Mouse (Mus musculus) ES-CJ7 (cell line): Measurements from ENCODE around the gene Prkd2.

Source experiments
- DNase-seq: peaks from one replicate; pipeline ENCODE4 v3.0.0; 2011; ENCODE audit warnings: low read depth, low spot score

Gene Prkd2

GRCm38 (mm10) chr7:16842645-16843063 is at the start of gene Prkd2:
Gene Prkd2, plus strand, starts transcription at chr7:16842902.
- DNase-seq = peak; percentile 69

- no peak for DNase-seq
These were observed 49.5 kb upstream of the Prkd2 start for GRCm38 (mm10) chr7:16793010-16793725.

GRCm38 (mm10) chr7:16794886-16795285 is 47.8 kb upstream of the Prkd2 start:
- no peak for DNase-seq

DNA sequence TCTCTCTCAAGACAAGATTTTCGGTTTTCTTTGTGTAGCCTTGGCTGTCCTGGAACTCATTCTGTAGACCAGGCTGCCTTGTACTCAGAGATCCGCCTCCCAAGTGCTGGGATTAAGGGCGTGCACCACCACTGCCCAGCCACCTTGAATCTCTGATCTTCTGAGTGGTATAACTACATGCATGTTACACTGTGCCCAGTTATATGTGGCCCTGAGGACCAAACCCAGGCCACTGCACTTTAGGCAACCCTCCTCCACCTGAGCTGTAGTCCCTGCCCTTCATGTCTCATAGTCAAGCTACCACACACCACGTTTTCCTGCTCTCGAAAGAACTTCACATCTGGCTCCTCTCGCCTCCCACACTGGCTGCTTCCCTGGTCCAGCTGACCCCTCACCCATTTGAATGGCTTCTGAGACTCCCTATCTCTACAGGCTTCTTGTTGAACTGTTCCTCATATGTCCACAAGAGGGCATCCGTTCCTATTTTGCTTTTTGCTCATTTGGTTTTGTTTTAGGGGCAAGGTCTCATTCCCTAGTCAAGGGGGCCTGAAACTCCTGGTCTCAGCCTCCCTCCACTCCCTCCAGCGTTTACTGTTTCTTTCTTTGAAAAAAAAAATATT is 38.2 kb upstream of the Prkd2 start:
- peak; percentile 64 for DNase-seq

DNA sequence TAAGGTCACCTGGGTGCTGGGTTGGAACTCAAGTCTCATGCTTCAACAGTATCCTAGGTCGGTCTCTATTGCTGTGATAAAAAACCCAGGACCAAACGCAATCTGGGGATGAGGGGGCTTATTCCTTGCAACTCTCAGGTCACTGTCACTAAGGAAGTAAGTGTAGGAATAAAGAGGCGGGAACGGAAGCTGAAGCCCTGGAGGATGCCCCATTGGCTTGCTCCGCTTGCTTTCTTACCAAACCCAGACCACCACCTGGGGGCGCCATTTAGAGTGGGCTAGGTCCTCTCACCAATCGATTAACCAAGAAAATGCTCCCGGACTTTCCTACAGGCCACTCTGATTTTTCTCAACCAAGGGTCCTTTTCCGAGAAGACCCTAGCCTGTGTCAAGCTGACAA is 34.8 kb upstream of the Prkd2 start:
- DNase-seq = no peak

GRCm38 (mm10) chr7:16808647-16809046 is 34.1 kb upstream of the Prkd2 start:
- no peak for DNase-seq

DNA sequence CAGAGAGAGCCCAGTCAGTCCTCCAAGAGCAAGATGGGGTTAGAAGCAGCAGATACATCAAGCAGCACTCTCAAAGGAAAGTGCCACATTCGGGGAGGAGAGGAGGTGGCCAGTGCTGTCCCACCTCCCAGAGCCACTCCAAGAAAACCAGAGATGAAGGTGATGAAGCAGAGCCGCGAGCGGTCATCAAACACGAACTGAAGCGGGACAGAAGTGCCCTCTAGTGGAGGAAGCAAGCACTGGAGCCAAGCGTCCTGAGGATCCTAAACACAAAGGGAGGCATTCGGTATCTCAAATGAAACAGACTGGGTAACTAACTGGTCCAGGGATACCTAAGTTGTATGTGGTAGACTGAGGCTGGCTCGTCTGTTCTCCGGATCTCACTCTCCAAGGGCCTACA is 33.0 kb upstream of the Prkd2 start:
- peak; percentile 82 for DNase-seq

DNA sequence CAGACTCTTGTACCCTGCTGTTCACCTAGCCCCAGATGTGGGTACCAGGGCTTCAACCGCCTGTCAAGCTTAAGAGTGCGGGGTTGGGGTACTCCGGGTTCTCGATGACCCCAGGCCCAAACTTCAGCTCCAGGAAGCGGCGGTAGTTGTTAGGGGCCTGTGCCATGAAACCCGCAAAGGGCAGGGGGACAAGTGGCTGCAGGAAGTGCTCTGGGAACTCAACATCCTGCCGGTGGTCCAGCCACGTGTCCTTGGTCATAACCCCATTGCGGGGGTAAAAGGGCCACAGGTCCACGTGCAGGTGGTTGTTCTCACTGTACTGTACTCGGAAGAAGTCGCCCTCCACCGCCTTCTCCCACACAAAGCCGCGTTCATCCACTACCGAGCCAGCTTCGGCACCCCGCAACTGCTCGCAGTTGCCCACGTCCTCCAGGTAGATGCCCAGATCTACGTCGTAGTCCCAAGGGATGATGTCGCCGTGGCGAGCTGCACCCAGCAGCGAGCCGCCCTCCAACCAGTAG is 32.2 kb upstream of the Prkd2 start:
- no peak for DNase-seq

GRCm38 (mm10) chr7:16810920-16811648 is 31.6 kb upstream of the Prkd2 start:
- peak; percentile 53 for DNase-seq

DNA sequence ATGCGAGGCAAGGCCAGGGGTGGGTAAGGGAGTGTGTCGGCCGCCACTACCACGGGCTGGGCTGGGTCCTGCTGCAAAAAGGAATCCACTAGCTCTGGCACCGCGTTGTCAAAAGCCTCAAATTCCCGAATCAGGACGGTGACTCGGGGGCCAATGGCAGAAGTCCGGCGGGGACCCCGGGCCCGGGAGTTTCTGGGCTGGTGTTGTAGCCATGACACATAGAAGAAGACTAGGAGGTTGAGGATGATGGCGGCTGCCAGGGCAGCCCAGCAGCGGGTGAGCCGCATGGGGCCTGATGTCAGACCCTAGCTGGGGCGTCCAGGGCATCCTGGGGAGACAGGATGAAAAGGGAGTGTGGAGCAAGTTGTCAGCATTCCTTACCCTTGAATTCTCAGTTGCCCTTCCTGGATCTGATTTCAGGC is 31.0 kb upstream of the Prkd2 start:
- DNase-seq = no peak

DNA sequence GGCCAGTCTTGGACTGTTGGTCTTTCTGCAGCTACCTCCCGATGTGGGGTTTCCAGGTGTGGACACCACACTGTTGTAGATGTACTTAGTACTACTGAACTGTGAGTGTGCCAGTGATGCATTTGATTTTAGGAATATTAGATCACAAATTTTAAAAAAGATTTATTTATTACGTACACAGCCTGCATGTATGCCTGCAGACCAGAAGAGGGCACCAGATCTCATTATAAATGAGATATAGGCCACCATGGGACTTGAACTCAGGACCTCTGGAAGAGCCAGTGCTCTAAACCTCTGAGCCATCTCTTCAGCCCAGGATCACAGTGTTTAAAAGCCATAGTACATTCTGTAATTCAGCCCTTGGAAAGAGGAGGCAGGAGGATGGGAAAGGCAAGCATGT is 30.2 kb upstream of the Prkd2 start:
- DNase-seq = no peak

DNA sequence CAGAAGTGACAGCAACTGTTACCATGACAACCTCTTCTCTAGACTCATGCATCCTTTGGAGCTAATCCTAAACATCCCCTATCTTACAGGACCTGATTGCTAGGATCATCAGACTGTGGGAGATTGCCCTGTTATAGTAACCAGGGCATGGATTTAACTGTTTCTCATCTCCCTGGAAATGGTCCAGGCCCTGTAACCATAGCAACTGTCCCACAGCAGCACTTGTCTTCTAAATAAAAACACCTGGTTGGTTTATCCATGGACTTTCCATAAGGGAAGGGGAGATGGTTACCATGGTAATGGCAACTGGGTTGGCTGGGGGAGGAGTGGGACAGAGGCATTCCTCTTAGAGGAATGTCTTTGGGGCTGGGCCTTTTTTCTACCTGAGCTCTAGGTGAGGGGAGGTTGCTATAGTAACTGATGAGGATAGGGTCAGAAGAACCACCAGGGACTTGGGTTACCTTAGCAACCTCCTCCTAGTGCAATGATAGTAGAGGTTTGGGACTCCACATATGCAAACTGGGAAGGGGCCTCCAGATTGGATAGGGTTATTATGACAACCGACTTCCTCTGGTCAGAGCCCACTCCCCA is 27.3 kb upstream of the Prkd2 start, which contains the start of gene Strn4:
Gene Strn4 (plus strand): TSS at position 539 of the 591 bp plus-strand sequence.
- DNase-seq = peak; percentile 64

DNA sequence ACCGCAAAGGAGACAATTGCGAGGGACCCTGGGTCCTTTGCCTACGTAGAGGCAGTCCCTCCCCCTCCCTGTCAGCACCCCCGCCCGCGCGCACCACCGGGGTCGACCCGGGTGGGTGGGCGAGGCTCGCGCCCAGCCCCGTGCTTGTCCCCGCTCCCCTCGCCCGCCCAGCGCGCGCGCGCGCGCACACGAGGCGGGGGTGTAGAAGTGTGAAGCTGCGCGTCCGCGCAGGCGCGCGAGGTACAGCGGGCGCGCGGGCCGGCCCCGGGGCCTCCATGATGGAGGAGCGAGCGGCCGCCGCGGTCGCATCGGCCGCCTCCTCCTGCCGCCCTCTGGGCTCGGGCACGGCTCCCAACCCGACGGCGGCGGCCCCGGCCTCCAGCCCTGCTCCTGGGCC is 26.6 kb upstream of the Prkd2 start:
- DNase-seq = peak; percentile 76

GRCm38 (mm10) chr7:16816475-16817122 is 26.1 kb upstream of the Prkd2 start, which contains the start of gene Fkrp:
Gene Fkrp, minus strand, starts transcription at chr7:16816732.
- DNase-seq = no peak

- no peak for DNase-seq
These were observed 25.0 kb upstream of the Prkd2 start for GRCm38 (mm10) chr7:16817693-16818092.

DNA sequence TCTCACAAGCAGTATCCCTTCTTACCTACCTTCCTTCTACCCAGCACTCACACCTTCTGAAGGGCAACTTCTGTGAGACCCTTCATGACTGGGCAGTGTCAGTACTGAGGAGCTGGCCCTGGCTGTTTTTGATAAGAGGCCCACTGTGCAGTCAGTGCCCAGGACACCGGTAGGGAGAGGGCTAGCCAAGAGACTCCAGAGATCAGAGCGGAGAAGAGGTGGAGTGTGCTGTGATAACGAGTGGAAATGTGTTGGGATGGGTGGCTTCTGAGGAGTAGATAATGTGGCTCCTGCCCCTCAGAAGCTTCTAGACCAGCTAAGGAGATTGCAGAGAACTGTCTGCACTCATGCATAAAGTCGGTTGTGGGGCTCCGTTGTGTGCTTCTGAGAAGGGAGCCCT is 22.9 kb upstream of the Prkd2 start:
- no peak for DNase-seq

- DNase-seq = no peak
These were observed 22.4 kb upstream of the Prkd2 start for GRCm38 (mm10) chr7:16820271-16820763.

GRCm38 (mm10) chr7:16821091-16821490 is 21.6 kb upstream of the Prkd2 start:
- no peak for DNase-seq

DNA sequence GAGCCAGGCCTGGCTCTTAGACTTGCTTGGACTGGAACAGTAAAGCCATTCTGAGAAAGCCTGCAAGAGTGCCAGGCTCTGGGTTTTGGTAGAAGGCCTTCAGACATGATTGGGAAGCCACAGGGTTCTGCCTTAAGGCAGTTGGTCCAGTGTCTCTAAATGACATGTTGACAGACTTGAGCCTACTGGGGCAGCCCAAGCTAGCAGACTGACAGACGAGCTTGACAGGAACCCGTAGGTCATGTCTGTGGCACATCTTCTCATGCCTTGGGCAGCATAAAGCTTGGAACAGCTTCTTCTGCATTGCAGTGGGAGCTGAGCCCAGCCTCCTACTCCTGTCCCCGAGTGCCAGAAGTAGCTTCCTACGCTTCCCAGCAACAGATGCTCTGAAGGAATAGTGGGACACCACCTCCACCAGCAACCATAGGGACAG is 21.0 kb upstream of the Prkd2 start:
- no peak for DNase-seq

DNA sequence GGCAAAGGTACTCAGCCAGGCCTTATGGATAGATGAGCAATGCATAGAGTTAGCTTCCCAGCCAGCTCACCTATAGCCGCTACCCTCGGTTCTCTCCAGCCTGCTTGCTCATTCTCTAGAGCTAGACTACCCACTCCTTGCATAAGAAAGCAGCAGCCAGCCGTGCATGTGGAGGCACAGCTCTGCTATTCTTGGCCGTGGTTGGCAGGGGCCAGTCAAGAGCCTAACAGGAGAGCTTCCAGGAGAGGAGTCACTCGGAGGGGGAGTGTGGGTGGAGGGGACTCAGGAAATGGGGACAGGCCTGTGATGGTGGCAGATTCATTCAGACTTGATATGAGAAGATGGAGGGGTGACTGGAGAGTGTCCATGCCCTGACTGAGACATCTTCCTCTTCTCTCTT is 19.0 kb upstream of the Prkd2 start:
- DNase-seq = no peak

GRCm38 (mm10) chr7:16825785-16826184 is 16.9 kb upstream of the Prkd2 start:
- no peak for DNase-seq
